Mouse (Mus musculus): ENCODE data around the gene Stk38l. TPM values are rescaled to one million over a fixed set of nuclear protein-coding genes. Genes with fewer than 3 reads are reported as not detected.
"Not testable (repeated sequence)": the region's sequence is repeated elsewhere in the genome, so short reads cannot be mapped to it uniquely, and the experiment has no call there.

Stk38l gene
- total RNA-seq, 2 experiments from 2014 or later: 14.9 to 15.8 TPM

- no peak for DNase-seq
- intact Hi-C loops (cut with DNase I): loop anchor here (10.0 kb wide), 1 partner anchor 360 kb away; no protein-coding TSS in a partner anchor
Observed at GRCm38 (mm10) chr6:146764593-146764992, 39.8 kb downstream of the Stk38l start.

GRCm38 (mm10) chr6:146765270-146765669, 40.5 kb downstream of the Stk38l start:
- DNase-seq: no peak
- intact Hi-C loops (cut with DNase I): loop anchor here (10.0 kb wide), 1 partner anchor 360 kb away; no protein-coding TSS in a partner anchor

GRCm38 (mm10) chr6:146768813-146769404, 44.1 kb downstream of the Stk38l start:
- intact Hi-C loops (cut with DNase I): loop anchor here (10.0 kb wide), 1 partner anchor 364 kb away; no protein-coding TSS in a partner anchor
- no peak for DNase-seq

DNA sequence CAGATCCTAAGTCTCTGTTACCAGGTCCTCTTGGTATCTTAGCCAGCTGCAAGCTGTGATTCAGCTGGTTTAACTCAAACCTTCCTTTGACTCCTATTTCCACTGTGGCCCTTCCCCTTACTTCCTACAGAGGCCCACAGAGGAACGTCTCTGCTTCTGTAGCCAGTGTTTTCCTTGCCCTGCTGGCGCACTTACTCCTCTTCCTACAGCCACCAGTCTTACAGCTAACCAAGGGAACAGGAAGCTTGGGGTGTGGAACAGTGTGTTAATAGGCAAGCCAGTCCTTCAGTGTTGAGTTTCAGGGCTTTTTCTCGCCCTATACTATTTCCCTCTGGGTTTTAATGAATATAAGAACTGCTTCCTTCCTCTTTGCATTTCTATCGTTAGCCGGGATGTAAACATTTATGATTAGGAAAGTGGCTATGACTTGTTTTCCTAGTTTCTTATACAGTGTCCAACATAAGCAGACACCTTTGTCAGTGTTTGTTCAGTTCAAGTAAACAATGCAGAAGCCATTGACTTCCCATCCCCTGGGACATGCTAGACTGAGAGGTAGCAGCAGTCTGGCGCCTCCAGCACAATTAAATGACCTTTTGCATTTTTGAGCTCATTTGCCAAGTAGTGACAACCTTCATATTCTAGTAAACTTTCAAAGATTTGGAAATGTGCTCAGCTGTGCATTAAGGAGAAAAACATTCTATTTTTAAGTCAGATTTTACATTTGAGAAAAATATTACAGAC, 45.4 kb downstream of the Stk38l start:
- intact Hi-C loops (cut with DNase I): no loop called here
- DNase-seq: peak; percentile 23 to 28

GRCm38 (mm10) chr6:146770808-146771207, 46.0 kb downstream of the Stk38l start:
- no peak for DNase-seq
- intact Hi-C loops (cut with DNase I): no loop called here

DNA sequence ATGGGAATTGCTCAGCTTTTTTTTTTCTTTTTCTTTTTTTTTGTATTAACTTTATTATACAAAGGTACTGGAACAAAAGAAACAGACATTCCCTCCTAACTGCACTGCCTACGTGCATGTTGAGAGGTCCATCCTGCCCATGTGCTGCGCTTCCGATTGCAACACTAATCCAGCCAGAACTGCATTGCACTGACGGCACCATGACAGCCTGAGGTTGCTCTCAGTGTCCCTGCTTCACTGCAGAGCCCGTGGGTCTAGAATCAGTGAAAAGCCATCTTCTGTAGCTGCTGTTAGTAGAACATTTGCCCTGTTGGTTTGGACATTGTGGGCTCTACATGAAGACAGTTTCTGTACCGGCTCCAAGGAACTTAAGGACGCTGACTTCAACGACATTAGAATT, 51.1 kb downstream of the Stk38l start:
- DNase-seq; intact Hi-C loops (cut with DNase I): not testable (repeated sequence)

GRCm38 (mm10) chr6:146776610-146777389, 52.0 kb downstream of the Stk38l start:
- DNase-seq: peak; percentile 36 to 42
- intact Hi-C loops (cut with DNase I): no loop called here

- intact Hi-C loops (cut with DNase I): no loop called here
- no peak for DNase-seq
Observed at GRCm38 (mm10) chr6:146778055-146778454, 53.3 kb downstream of the Stk38l start.

GRCm38 (mm10) chr6:146781566-146781965, 56.8 kb downstream of the Stk38l start:
- DNase-seq: no peak
- intact Hi-C loops (cut with DNase I): no loop called here

- intact Hi-C loops (cut with DNase I): no loop called here
- peak in 1 of 2 experiments; percentile 11 for DNase-seq
Observed at GRCm38 (mm10) chr6:146793527-146793926, 68.7 kb downstream of the Stk38l start.

- intact Hi-C loops (cut with DNase I): no loop called here
Observed at GRCm38 (mm10) chr6:146795166-146795923, 70.5 kb downstream of the Stk38l start.

GRCm38 (mm10) chr6:146795924-146796545, 71.2 kb downstream of the Stk38l start, which contains the start of gene Arntl2:
Gene Arntl2, plus strand, starts transcription at chr6:146796055.
- intact Hi-C loops (cut with DNase I): no loop called here
- peak; percentile 80 to 84 for DNase-seq

More at GRCm38 (mm10) chr6:146795166-146795923, 70.5 kb downstream of the Stk38l start:
- DNase-seq: peak in 1 of 2 experiments; percentile 14

- intact Hi-C loops (cut with DNase I): no loop called here
Observed at GRCm38 (mm10) chr6:146797446-146797845, 72.7 kb downstream of the Stk38l start.

GRCm38 (mm10) chr6:146809991-146810390, 85.2 kb downstream of the Stk38l start:
- intact Hi-C loops (cut with DNase I): no loop called here
- no peak for DNase-seq

More at GRCm38 (mm10) chr6:146797446-146797845, 72.7 kb downstream of the Stk38l start:
- no peak for DNase-seq

- intact Hi-C loops (cut with DNase I): no loop called here
- DNase-seq: no peak
Observed at GRCm38 (mm10) chr6:146813007-146813406, 88.2 kb downstream of the Stk38l start.

GRCm38 (mm10) chr6:146820177-146820965, 95.6 kb downstream of the Stk38l start:
- DNase-seq: no peak
- intact Hi-C loops (cut with DNase I): loop anchor here (5.0 to 10.0 kb wide), 2 partner anchors 422 to 1134 kb away; no protein-coding TSS in a partner anchor

DNA sequence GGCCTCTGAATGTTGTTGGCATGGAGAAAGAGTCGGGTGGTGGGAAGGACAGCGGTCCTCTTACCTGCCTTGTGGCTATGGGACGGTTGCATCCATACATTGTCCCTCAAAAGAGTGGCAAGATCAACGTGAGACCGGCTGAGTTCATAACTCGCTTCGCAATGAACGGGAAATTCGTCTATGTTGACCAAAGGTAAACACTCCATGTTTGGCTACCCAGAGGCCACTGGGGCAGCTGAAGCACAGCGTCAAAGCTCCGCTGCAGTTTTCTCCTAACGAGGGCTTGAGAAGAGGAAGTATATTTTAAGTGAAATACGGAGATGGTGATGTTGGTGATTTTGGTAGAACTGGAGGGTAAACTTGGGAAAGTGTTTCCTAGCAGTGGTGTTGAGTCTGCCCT, 97.2 kb downstream of the Stk38l start:
- no peak for DNase-seq
- intact Hi-C loops (cut with DNase I): loop anchor here (5.0 to 10.0 kb wide), 2 partner anchors 420 to 1133 kb away; no protein-coding TSS in a partner anchor

DNA sequence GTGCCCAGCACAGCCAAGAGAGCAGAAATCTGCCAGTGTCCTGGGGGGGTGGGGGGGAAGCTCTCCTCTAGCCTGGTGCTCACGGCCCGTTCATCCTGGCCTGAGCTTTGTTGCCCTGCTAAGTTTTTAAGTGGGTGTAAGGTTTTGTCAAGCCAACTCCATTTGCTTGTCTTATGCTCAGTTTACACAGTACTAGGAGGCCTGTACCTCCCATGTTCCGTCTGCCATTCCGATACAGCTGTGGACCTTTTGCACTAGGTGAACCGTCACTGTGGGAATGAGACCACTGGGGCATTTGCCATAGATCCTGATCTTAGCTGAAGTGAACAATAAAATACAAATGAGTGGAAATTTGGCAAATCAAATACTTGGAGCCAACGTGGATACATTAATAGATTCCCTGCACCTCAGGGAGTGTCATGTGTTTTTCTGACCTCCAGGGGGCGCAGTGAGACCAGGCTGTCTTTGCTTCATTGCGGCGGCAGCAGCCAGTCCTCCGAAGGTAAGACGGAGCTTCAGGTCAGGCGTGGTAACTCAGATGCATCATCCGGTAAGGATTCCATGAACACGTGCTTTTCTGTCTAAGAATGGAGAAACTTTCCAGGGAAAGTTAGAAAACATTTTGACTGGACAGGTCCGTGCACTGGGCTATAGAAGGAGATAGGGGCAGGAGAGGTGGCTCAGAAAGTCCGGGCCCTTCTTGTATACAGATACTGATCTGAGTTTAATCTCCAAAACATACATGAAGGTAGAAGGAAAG, 100.1 kb downstream of the Stk38l start:
- intact Hi-C loops (cut with DNase I): loop anchor here (5.0 to 10.0 kb wide), 3 partner anchors 292 to 1130 kb away; no protein-coding TSS in a partner anchor
- DNase-seq: peak; percentile 61 to 77
